Mouse (Mus musculus) heart, adult 2 months (tissue): ENCODE results near the gene Aif1.

Source experiments
- CTCF ChIP-seq: fragments of 200-600 bp; IDR thresholded peaks from 2 replicates; pipeline ENCODE4 v1.8.1; 2022; ENCODE audit warnings: antibody characterized with exemption, mild to moderate bottlenecking, moderate library complexity
- EP300 ChIP-seq: fragments of 200-500 bp; IDR thresholded peaks from 2 replicates; pipeline ENCODE4 v1.6.1; 2011; ENCODE audit warnings: low read depth, low read length, control low read depth; ENCODE audit not compliant: insufficient read depth
- POLR2A ChIP-seq: fragments of 200-500 bp; IDR thresholded peaks from 2 replicates; pipeline ENCODE4 v1.6.1; 2011; ENCODE audit warnings: mild to moderate bottlenecking, low read depth, low read length, control low read depth; ENCODE audit not compliant: insufficient read depth

GRCm38 (mm10) chr17:35185639-35186611 is 10.1 kb upstream of the Aif1 start:
- TF ChIP-seq CTCF: no peak
- TF ChIP-seq POLR2A: peak; percentile 53; the same call in 1 of the 2 replicates
- no peak for TF ChIP-seq EP300
